Mouse (Mus musculus): ENCODE data around the gene Sorbs1. TPM values are rescaled to one million over a fixed set of nuclear protein-coding genes. Genes with fewer than 3 reads are reported as not detected.
A peak's percentile ranks its signal among the peaks of the same experiment; 100 is the strongest.

The Sorbs1 gene
- polyA plus RNA-seq, 1 experiment, result 79.3 TPM

GRCm38 (mm10) chr19:40490765-40491164 is 22.8 kb downstream of the Sorbs1 start:
- no peaks in the 10 kb centered on the region for H3K27me3 ChIP-seq (ENCODE audit: control insufficient read depth, insufficient read depth, low read length)
- H3K4me1 ChIP-seq (ENCODE audit: control insufficient read depth, insufficient read depth, low read length), result peaks cover 17% of the 10 kb centered on the region
- no peak overlapping the region for H3K4me3 ChIP-seq (replicated peaks; ENCODE audit: insufficient read depth, low read depth, low read length)
- no peak overlapping the region for H3K27ac ChIP-seq (ENCODE audit: insufficient read depth, low read length)
- WGBS, result 89% methylated on average over 8 of the region's 8 CpGs
- no peak for TF ChIP-seq POLR2A (IDR thresholded peaks at IDR 0.05; ENCODE audit: borderline replicate concordance, insufficient read depth, low read length)
- TF ChIP-seq CTCF (IDR thresholded peaks at IDR 0.05; ENCODE audit: borderline replicate concordance, insufficient read depth, low read depth, low read length), result no peak
- no peak for DNase-seq

DNA sequence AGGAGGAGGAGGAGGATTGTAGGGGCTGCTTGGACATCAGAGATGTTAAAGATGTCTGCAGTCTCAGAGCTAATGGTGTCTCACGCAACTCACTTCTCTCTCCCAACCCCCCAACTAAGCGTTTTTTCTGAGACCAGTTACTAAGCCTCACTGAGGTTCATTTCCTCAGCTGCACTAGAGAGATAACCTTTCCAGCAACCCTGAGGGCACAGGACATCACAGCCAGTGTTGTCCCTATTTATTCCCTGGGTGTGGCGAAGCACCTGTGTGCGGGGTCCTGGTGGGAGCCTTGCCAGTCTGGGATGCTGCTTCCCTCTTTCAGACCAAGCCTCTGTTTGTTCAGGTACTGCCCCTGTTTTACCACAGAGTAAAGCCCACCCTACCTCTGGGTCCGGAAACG is 23.9 kb downstream of the Sorbs1 start:
- H3K27ac ChIP-seq (ENCODE audit: insufficient read depth, low read length), result no peak overlapping the region
- DNase-seq, result no peak
- no peak overlapping the region for H3K4me3 ChIP-seq (replicated peaks; ENCODE audit: insufficient read depth, low read depth, low read length)
- 87% methylated on average over 6 of the region's 6 CpGs for WGBS
- no peaks in the 10 kb centered on the region for H3K27me3 ChIP-seq (ENCODE audit: control insufficient read depth, insufficient read depth, low read length)
- H3K4me1 ChIP-seq (ENCODE audit: control insufficient read depth, insufficient read depth, low read length), result peaks cover 12% of the 10 kb centered on the region
- no peak for TF ChIP-seq POLR2A (IDR thresholded peaks at IDR 0.05; ENCODE audit: borderline replicate concordance, insufficient read depth, low read length)

GRCm38 (mm10) chr19:40488853-40489454 is 24.6 kb downstream of the Sorbs1 start:
- H3K4me3 ChIP-seq (replicated peaks; ENCODE audit: insufficient read depth, low read depth, low read length), result no peak overlapping the region
- H3K27me3 ChIP-seq (ENCODE audit: control insufficient read depth, insufficient read depth, low read length), result no peaks in the 10 kb centered on the region
- WGBS, result 84% methylated on average over 8 of the region's 8 CpGs
- TF ChIP-seq CTCF (IDR thresholded peaks at IDR 0.05; ENCODE audit: borderline replicate concordance, insufficient read depth, low read depth, low read length) (no peak), POLR2A (IDR thresholded peaks at IDR 0.05; ENCODE audit: borderline replicate concordance, insufficient read depth, low read length) (no peak)
- H3K27ac ChIP-seq (ENCODE audit: insufficient read depth, low read length), result no peak overlapping the region
- H3K4me1 ChIP-seq (ENCODE audit: control insufficient read depth, insufficient read depth, low read length), result peaks cover 12% of the 10 kb centered on the region
- no peak for DNase-seq

DNA sequence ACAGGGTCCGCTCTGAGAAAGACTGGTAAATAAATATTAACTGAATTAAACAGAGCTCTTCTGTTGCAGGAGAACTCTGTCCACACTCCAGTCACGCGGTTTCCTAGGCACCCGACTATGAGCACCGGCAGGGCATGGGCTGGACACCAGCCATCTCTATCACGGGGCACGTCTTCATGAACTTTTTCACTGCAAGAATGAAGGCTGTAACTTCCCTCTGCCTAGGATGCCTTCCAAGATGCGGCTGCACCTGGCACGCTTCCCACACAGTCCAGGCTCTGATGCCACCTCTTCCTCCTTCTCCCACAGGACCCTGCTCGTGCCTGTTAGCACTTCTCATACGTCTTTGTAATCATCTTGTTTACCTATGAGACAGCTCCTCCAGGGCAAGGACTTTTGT is 26.0 kb downstream of the Sorbs1 start:
- H3K4me1 ChIP-seq (ENCODE audit: control insufficient read depth, insufficient read depth, low read length), result peaks cover 15% of the 10 kb centered on the region
- H3K4me3 ChIP-seq (replicated peaks; ENCODE audit: insufficient read depth, low read depth, low read length), result no peak overlapping the region
- peak; percentile 49 to 63 for DNase-seq
- no peaks in the 10 kb centered on the region for H3K27me3 ChIP-seq (ENCODE audit: control insufficient read depth, insufficient read depth, low read length)
- H3K27ac ChIP-seq (ENCODE audit: insufficient read depth, low read length), result no peak overlapping the region
- 8% methylated on average over 11 of the region's 11 CpGs for WGBS
- no peak for TF ChIP-seq POLR2A (IDR thresholded peaks at IDR 0.05; ENCODE audit: borderline replicate concordance, insufficient read depth, low read length)
- TF ChIP-seq CTCF (IDR thresholded peaks at IDR 0.05; ENCODE audit: borderline replicate concordance, insufficient read depth, low read depth, low read length), result no peak

GRCm38 (mm10) chr19:40481115-40481514 is 32.5 kb downstream of the Sorbs1 start:
- no peak overlapping the region for H3K27ac ChIP-seq (ENCODE audit: insufficient read depth, low read length)
- no peaks in the 10 kb centered on the region for H3K27me3 ChIP-seq (ENCODE audit: control insufficient read depth, insufficient read depth, low read length)
- TF ChIP-seq POLR2A (IDR thresholded peaks at IDR 0.05; ENCODE audit: borderline replicate concordance, insufficient read depth, low read length), result no peak
- no peak for TF ChIP-seq CTCF (IDR thresholded peaks at IDR 0.05; ENCODE audit: borderline replicate concordance, insufficient read depth, low read depth, low read length)
- DNase-seq, result no peak
- 70% methylated on average over 6 of the region's 6 CpGs for WGBS
- H3K4me1 ChIP-seq (ENCODE audit: control insufficient read depth, insufficient read depth, low read length), result peaks cover 24% of the 10 kb centered on the region
- H3K4me3 ChIP-seq (replicated peaks; ENCODE audit: insufficient read depth, low read depth, low read length), result no peak overlapping the region

DNA sequence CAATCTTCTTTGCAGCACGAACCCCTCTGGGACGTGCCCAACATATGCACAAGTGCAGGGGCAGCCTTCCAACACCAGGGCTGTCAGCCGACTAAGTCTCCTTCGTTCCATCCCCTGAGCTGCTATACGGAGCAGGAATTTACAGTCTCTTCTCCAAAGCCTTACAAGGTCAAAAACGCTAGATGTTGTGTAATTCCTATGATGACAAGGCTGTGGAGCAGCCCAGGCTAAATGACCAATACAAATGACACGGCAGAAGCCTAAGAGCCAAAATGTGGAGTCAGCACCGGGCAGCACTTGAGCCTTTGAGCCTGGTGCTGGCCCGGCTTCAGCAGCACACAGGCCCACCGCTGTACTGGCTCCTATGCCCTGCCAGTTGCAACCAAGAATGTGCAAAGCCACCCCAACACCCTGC is 35.4 kb downstream of the Sorbs1 start:
- peaks cover 23% of the 10 kb centered on the region for H3K4me1 ChIP-seq (ENCODE audit: control insufficient read depth, insufficient read depth, low read length)
- TF ChIP-seq POLR2A (IDR thresholded peaks at IDR 0.05; ENCODE audit: borderline replicate concordance, insufficient read depth, low read length) (no peak), CTCF (IDR thresholded peaks at IDR 0.05; ENCODE audit: borderline replicate concordance, insufficient read depth, low read depth, low read length) (no peak)
- DNase-seq, result peak; percentile 39 to 44
- no peaks in the 10 kb centered on the region for H3K27me3 ChIP-seq (ENCODE audit: control insufficient read depth, insufficient read depth, low read length)
- H3K27ac ChIP-seq (ENCODE audit: insufficient read depth, low read length), result peak overlapping the region; percentile 38; the same call in 1 of the 2 replicates
- no peak overlapping the region for H3K4me3 ChIP-seq (replicated peaks; ENCODE audit: insufficient read depth, low read depth, low read length)
- 15% methylated on average over 10 of the region's 10 CpGs for WGBS

DNA sequence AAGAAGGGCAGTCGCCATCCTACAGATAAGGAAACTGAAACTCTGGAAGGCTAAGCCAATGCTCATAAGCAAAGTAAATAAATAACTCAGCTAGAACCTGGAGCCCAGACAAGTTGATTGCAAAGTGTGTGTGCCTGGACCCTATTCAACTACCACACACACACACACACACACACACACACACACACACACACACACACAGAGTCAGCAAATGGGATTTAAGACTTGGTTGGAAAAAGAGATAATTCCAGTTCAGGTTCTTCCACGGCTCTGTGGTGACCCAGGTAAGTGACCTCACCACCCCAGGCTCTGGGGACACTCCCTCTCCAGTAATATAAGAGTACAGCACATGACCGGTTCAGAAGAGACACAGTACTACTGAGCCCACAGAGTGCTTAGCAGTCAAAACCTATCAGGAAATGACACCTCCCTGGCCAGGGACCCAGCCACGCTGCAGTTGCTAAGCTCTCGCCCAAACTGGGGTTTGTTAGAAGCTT is 36.1 kb downstream of the Sorbs1 start:
- Histone ChIP-seq H3K4me3 (replicated peaks; ENCODE audit: insufficient read depth, low read depth, low read length) (no peak overlapping the region), H3K27me3 (ENCODE audit: control insufficient read depth, insufficient read depth, low read length) (no peaks in the 10 kb centered on the region), H3K4me1 (ENCODE audit: control insufficient read depth, insufficient read depth, low read length) (peaks cover 24% of the 10 kb centered on the region), H3K27ac (ENCODE audit: insufficient read depth, low read length) (no peak overlapping the region; the same call in 1 of the 2 replicates)
- DNase-seq, result no peak
- 59% methylated on average over 5 of the region's 5 CpGs for WGBS
- TF ChIP-seq POLR2A (IDR thresholded peaks at IDR 0.05; ENCODE audit: borderline replicate concordance, insufficient read depth, low read length) (no peak), CTCF (IDR thresholded peaks at IDR 0.05; ENCODE audit: borderline replicate concordance, insufficient read depth, low read depth, low read length) (no peak)

DNA sequence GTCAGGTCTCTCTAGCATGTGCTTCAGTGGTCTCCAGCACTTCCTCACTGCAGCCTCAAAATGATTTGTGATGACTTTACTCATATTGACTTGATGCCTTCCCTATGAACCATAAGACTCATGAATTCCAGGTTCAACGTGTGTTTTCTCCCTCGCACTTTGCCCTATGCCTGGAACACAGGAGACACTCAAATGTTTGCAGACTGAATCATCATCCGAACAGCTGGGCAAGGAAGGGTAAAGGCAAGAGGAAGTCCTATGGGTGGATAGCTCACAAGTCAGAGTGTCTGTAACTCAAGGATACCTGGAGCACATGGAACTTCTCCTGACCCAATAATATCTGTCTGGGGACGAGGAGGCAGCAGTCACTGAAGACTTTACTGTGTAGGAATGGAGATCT is 37.1 kb downstream of the Sorbs1 start:
- 95% methylated on average over 4 of the region's 4 CpGs for WGBS
- TF ChIP-seq POLR2A (IDR thresholded peaks at IDR 0.05; ENCODE audit: borderline replicate concordance, insufficient read depth, low read length) (no peak), CTCF (IDR thresholded peaks at IDR 0.05; ENCODE audit: borderline replicate concordance, insufficient read depth, low read depth, low read length) (no peak)
- no peak overlapping the region for H3K4me3 ChIP-seq (replicated peaks; ENCODE audit: insufficient read depth, low read depth, low read length)
- DNase-seq, result no peak
- H3K27me3 ChIP-seq (ENCODE audit: control insufficient read depth, insufficient read depth, low read length), result no peaks in the 10 kb centered on the region
- no peak overlapping the region for H3K27ac ChIP-seq (ENCODE audit: insufficient read depth, low read length)
- peaks cover 34% of the 10 kb centered on the region for H3K4me1 ChIP-seq (ENCODE audit: control insufficient read depth, insufficient read depth, low read length)

Data from cerebellum, adult 2 months (tissue).